Mouse (Mus musculus): ENCODE measurements around the gene Bid. TPM values are rescaled to one million over a fixed set of nuclear protein-coding genes. Genes with fewer than 3 reads are reported as not detected.
A peak's percentile ranks its signal among the peaks of the same experiment; 100 is the strongest.
"Not testable (repeated sequence)": the region's sequence is repeated elsewhere in the genome, so short reads cannot be mapped to it uniquely, and the experiment has no call there.

Gene Bid
- polyA plus RNA-seq, 1 experiment from 2014 or later = 25.1 TPM

- H3K4me2 ChIP-seq (replicated peaks; ENCODE audit: low read depth, low read length) = no peak overlapping the region
- no peak overlapping the region for H3K9ac ChIP-seq (ENCODE audit: low read depth, low read length)
- ATAC-seq (ENCODE audit: low FRiP score, low TSS enrichment) = no peak
- no peaks in the 10 kb centered on the region for H3K9me3 ChIP-seq (ENCODE audit: control insufficient read depth, low read length)
- H3K4me3 ChIP-seq (ENCODE audit: low read length) = no peak overlapping the region
- no peaks in the 10 kb centered on the region for H3K27me3 ChIP-seq (ENCODE audit: control insufficient read depth, insufficient read depth, low read length)
- peaks cover 14% of the 10 kb centered on the region for H3K36me3 ChIP-seq (ENCODE audit: control insufficient read depth, insufficient read depth, low read length)
- H3K4me1 ChIP-seq (ENCODE audit: control insufficient read depth, insufficient read depth, low read length) = no peaks in the 10 kb centered on the region
- 13% methylated on average over 1 of the region's 1 CpGs for WGBS
- no peak overlapping the region for H3K27ac ChIP-seq (ENCODE audit: low read depth, low read length)
Observed at GRCm38 (mm10) chr6:120929421-120929820, 12.8 kb upstream of the Bid start.

- H3K9ac ChIP-seq (ENCODE audit: low read depth, low read length) = no peak overlapping the region
- H3K4me3 ChIP-seq (ENCODE audit: low read length) = no peak overlapping the region
- H3K4me1 ChIP-seq (ENCODE audit: control insufficient read depth, insufficient read depth, low read length) = no peaks in the 10 kb centered on the region
- ATAC-seq (ENCODE audit: low FRiP score, low TSS enrichment) = no peak
- H3K27me3 ChIP-seq (ENCODE audit: control insufficient read depth, insufficient read depth, low read length) = no peaks in the 10 kb centered on the region
- H3K27ac ChIP-seq (ENCODE audit: low read depth, low read length) = no peak overlapping the region
- H3K9me3 ChIP-seq (ENCODE audit: control insufficient read depth, low read length) = 0 out of 2 replicates have a peak, but pooled peaks cover under 1% of the 10 kb centered on the region
- peaks cover 7% of the 10 kb centered on the region; the same call in 1 of the 2 replicates for H3K36me3 ChIP-seq (ENCODE audit: control insufficient read depth, insufficient read depth, low read length)
- H3K4me2 ChIP-seq (replicated peaks; ENCODE audit: low read depth, low read length) = no peak overlapping the region
- WGBS = 61% methylated on average over 3 of the region's 3 CpGs
Observed at GRCm38 (mm10) chr6:120927765-120928164, 11.1 kb upstream of the Bid start.

GRCm38 (mm10) chr6:120926880-120927279 lies 10.2 kb upstream of the Bid start:
- no peaks in the 10 kb centered on the region for H3K4me1 ChIP-seq (ENCODE audit: control insufficient read depth, insufficient read depth, low read length)
- WGBS = 41% methylated on average over 2 of the region's 2 CpGs
- H3K4me3 ChIP-seq (ENCODE audit: low read length) = no peak overlapping the region
- H3K4me2 ChIP-seq (replicated peaks; ENCODE audit: low read depth, low read length) = no peak overlapping the region
- H3K27ac ChIP-seq (ENCODE audit: low read depth, low read length) = no peak overlapping the region
- ATAC-seq (ENCODE audit: low FRiP score, low TSS enrichment) = no peak
- 0 out of 2 replicates have a peak, but pooled peaks cover 3% of the 10 kb centered on the region for H3K9me3 ChIP-seq (ENCODE audit: control insufficient read depth, low read length)
- no peaks in the 10 kb centered on the region for H3K36me3 ChIP-seq (ENCODE audit: control insufficient read depth, insufficient read depth, low read length)
- no peak overlapping the region for H3K9ac ChIP-seq (ENCODE audit: low read depth, low read length)
- no peaks in the 10 kb centered on the region for H3K27me3 ChIP-seq (ENCODE audit: control insufficient read depth, insufficient read depth, low read length)

- not testable (repeated sequence) for H3K4me2 ChIP-seq (replicated peaks; ENCODE audit: low read depth, low read length); ATAC-seq (ENCODE audit: low FRiP score, low TSS enrichment); H3K27ac ChIP-seq (ENCODE audit: low read depth, low read length); H3K4me1 ChIP-seq (ENCODE audit: control insufficient read depth, insufficient read depth, low read length); H3K36me3 ChIP-seq (ENCODE audit: control insufficient read depth, insufficient read depth, low read length); H3K9me3 ChIP-seq (ENCODE audit: control insufficient read depth, low read length); H3K27me3 ChIP-seq (ENCODE audit: control insufficient read depth, insufficient read depth, low read length); H3K4me3 ChIP-seq (ENCODE audit: low read length); H3K9ac ChIP-seq (ENCODE audit: low read depth, low read length)
- 91% methylated on average over 2 of the region's 2 CpGs for WGBS
Observed at GRCm38 (mm10) chr6:120924791-120925321, 8.2 kb upstream of the Bid start.

- no peaks in the 10 kb centered on the region for H3K36me3 ChIP-seq (ENCODE audit: control insufficient read depth, insufficient read depth, low read length)
- 37% methylated on average over 3 of the region's 3 CpGs for WGBS
- no peaks in the 10 kb centered on the region; the same call in 1 of the 2 replicates for H3K4me1 ChIP-seq (ENCODE audit: control insufficient read depth, insufficient read depth, low read length)
- H3K27ac ChIP-seq (ENCODE audit: low read depth, low read length) = no peak overlapping the region
- no peak overlapping the region for H3K9ac ChIP-seq (ENCODE audit: low read depth, low read length)
- H3K4me2 ChIP-seq (replicated peaks; ENCODE audit: low read depth, low read length) = no peak overlapping the region
- no peak overlapping the region for H3K4me3 ChIP-seq (ENCODE audit: low read length)
- H3K27me3 ChIP-seq (ENCODE audit: control insufficient read depth, insufficient read depth, low read length) = no peaks in the 10 kb centered on the region
- 0 out of 2 replicates have a peak, but pooled peaks cover 3% of the 10 kb centered on the region for H3K9me3 ChIP-seq (ENCODE audit: control insufficient read depth, low read length)
- ATAC-seq (ENCODE audit: low FRiP score, low TSS enrichment) = no peak
Observed at GRCm38 (mm10) chr6:120917975-120918374, 1.3 kb upstream of the Bid start.

GRCm38 (mm10) chr6:120916972-120917881 lies 574 bp upstream of the Bid start:
- H3K9ac ChIP-seq (ENCODE audit: low read depth, low read length) = peak overlapping the region; percentile 69; the same call in 1 of the 2 replicates
- not testable (repeated sequence) for H3K36me3 ChIP-seq (ENCODE audit: control insufficient read depth, insufficient read depth, low read length); ATAC-seq (ENCODE audit: low FRiP score, low TSS enrichment); H3K9me3 ChIP-seq (ENCODE audit: control insufficient read depth, low read length); H3K27me3 ChIP-seq (ENCODE audit: control insufficient read depth, insufficient read depth, low read length); H3K4me1 ChIP-seq (ENCODE audit: control insufficient read depth, insufficient read depth, low read length); H3K27ac ChIP-seq (ENCODE audit: low read depth, low read length)
- WGBS = 22% methylated on average over 10 of the region's 14 CpGs
- H3K4me2 ChIP-seq (replicated peaks; ENCODE audit: low read depth, low read length) = peak overlapping the region; percentile 97
- peak overlapping the region; percentile 67 for H3K4me3 ChIP-seq (ENCODE audit: low read length)

GRCm38 (mm10) chr6:120915649-120915975 lies 1.0 kb downstream of the Bid start:
- WGBS = 32% methylated on average over 2 of the region's 2 CpGs
- Histone ChIP-seq H3K9ac (ENCODE audit: low read depth, low read length) (no peak overlapping the region), H3K4me1 (ENCODE audit: control insufficient read depth, insufficient read depth, low read length) (no peaks in the 10 kb centered on the region; the same call in 1 of the 2 replicates), H3K36me3 (ENCODE audit: control insufficient read depth, insufficient read depth, low read length) (no peaks in the 10 kb centered on the region), H3K4me3 (ENCODE audit: low read length) (0 out of 2 replicates have a peak overlapping the region, but pooled peaks have one; percentile 67), H3K4me2 (replicated peaks; ENCODE audit: low read depth, low read length) (no peak overlapping the region), H3K27ac (ENCODE audit: low read depth, low read length) (no peak overlapping the region), H3K9me3 (ENCODE audit: control insufficient read depth, low read length) (no peaks in the 10 kb centered on the region), H3K27me3 (ENCODE audit: control insufficient read depth, insufficient read depth, low read length) (no peaks in the 10 kb centered on the region)
- ATAC-seq (ENCODE audit: low FRiP score, low TSS enrichment) = no peak; the same call in 1 of the 2 replicates

GRCm38 (mm10) chr6:120914911-120915648 lies 1.6 kb downstream of the Bid start:
- 47% methylated on average over 9 of the region's 9 CpGs for WGBS
- H3K27ac ChIP-seq (ENCODE audit: low read depth, low read length) = no peak overlapping the region
- H3K27me3 ChIP-seq (ENCODE audit: control insufficient read depth, insufficient read depth, low read length) = no peaks in the 10 kb centered on the region
- H3K9ac ChIP-seq (ENCODE audit: low read depth, low read length) = no peak overlapping the region
- no peak overlapping the region for H3K4me3 ChIP-seq (ENCODE audit: low read length)
- no peaks in the 10 kb centered on the region; the same call in 1 of the 2 replicates for H3K4me1 ChIP-seq (ENCODE audit: control insufficient read depth, insufficient read depth, low read length)
- no peak overlapping the region for H3K4me2 ChIP-seq (replicated peaks; ENCODE audit: low read depth, low read length)
- H3K36me3 ChIP-seq (ENCODE audit: control insufficient read depth, insufficient read depth, low read length) = no peaks in the 10 kb centered on the region
- ATAC-seq (ENCODE audit: low FRiP score, low TSS enrichment) = peak; percentile 29; the same call in 1 of the 2 replicates
- no peaks in the 10 kb centered on the region for H3K9me3 ChIP-seq (ENCODE audit: control insufficient read depth, low read length)

Measured in kidney, embryonic 14.5 days (tissue).